Mouse (Mus musculus): ENCODE measurements around the gene Taf9b. TPM values are rescaled to one million over a fixed set of nuclear protein-coding genes. Genes with fewer than 3 reads are reported as not detected.
A peak's percentile ranks its signal among the peaks of the same experiment; 100 is the strongest.

The Taf9b gene
- polyA plus RNA-seq, 1 experiment from 2014 or later, result 11.5 TPM

DNA sequence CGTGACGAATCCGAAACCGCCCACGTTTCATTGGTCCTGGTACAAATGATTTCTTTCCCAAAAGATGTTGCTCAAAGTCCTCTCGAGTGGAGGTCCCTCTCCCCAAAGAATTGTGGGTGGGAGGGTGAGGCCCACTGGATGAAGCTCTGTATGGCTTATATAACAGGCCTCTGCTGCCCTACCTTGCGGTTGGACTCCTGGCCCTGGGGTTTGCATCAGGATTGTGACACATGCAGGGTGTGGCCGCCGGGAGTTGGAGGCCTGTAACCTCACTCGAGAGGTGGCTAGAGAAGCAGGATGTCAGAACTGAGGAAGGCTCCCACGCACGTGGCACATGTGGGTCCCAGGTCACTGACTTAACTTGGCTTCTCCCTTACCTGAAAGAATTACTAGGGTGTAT lies 33.2 kb downstream of the Taf9b start:
- no peaks in the 10 kb centered on the region for H3K9me3 ChIP-seq (replicated peaks; ENCODE audit: control insufficient read depth, low read length)
- WGBS, result 16% methylated on average over 12 of the region's 12 CpGs
- no peak for ATAC-seq (ENCODE audit: insufficient read depth, low FRiP score)
- peak overlapping the region; percentile 64 for H3K4me2 ChIP-seq (ENCODE audit: low read depth, low read length)
- H3K4me3 ChIP-seq (replicated peaks; ENCODE audit: low read length), result peak overlapping the region; percentile 66
- H3K4me1 ChIP-seq (ENCODE audit: control insufficient read depth, insufficient read depth, low read length), result peaks cover 16% of the 10 kb centered on the region; the same call in 1 of the 2 replicates
- peak overlapping the region; percentile 78 for H3K27ac ChIP-seq (ENCODE audit: low read length)
- H3K9ac ChIP-seq (ENCODE audit: low read length), result peak overlapping the region; percentile 76
- H3K36me3 ChIP-seq (ENCODE audit: control insufficient read depth, insufficient read depth, low read length), result no peaks in the 10 kb centered on the region
- no peaks in the 10 kb centered on the region for H3K27me3 ChIP-seq (ENCODE audit: control insufficient read depth, insufficient read depth, low read length)

DNA sequence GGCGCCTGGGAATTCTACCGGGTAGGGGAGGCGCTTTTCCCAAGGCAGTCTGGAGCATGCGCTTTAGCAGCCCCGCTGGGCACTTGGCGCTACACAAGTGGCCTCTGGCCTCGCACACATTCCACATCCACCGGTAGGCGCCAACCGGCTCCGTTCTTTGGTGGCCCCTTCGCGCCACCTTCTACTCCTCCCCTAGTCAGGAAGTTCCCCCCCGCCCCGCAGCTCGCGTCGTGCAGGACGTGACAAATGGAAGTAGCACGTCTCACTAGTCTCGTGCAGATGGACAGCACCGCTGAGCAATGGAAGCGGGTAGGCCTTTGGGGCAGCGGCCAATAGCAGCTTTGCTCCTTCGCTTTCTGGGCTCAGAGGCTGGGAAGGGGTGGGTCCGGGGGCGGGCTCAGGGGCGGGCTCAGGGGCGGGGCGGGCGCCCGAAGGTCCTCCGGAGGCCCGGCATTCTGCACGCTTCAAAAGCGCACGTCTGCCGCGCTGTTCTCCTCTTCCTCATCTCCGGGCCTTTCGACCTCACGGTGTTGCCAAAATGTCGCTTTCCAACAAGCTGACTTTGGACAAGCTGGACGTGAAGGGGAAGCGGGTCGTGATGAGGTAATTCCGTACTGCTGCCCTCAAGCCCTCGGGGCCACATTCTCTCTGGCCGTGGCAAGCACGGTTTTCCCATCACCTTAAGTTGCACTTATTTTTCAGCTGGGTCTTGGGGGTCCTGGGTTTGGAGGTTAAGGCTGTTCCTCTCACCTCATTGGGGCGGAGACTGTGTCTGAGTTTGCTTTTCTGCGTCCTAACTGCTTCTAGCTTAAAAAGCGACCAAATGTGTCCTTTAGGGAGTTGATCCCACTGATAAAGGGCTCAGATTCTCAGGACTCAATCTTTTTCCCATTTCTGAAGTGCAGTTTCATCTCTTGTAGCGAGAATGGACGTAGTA lies 34.0 kb downstream of the Taf9b start, which contains the start of gene Pgk1:
Pgk1 (plus strand) TSS at position 388 of the 937 bp plus-strand sequence.
- ATAC-seq (ENCODE audit: insufficient read depth, low FRiP score), result peak; percentile 97
- Histone ChIP-seq H3K36me3 (ENCODE audit: control insufficient read depth, insufficient read depth, low read length) (no peaks in the 10 kb centered on the region), H3K9me3 (replicated peaks; ENCODE audit: control insufficient read depth, low read length) (no peaks in the 10 kb centered on the region), H3K9ac (ENCODE audit: low read length) (peak within 1 kb of the TSS; percentile 76), H3K4me1 (ENCODE audit: control insufficient read depth, insufficient read depth, low read length) (peaks cover 16% of the 10 kb centered on the region; the same call in 1 of the 2 replicates), H3K4me3 (replicated peaks; ENCODE audit: low read length) (peak within 1 kb of the TSS; percentile 66), H3K4me2 (ENCODE audit: low read depth, low read length) (peak within 1 kb of the TSS; percentile 64), H3K27ac (ENCODE audit: low read length) (peak within 1 kb of the TSS; percentile 93), H3K27me3 (ENCODE audit: control insufficient read depth, insufficient read depth, low read length) (no peaks in the 10 kb centered on the region)
- WGBS, result 7% methylated on average over 46 of the region's 55 CpGs

DNA sequence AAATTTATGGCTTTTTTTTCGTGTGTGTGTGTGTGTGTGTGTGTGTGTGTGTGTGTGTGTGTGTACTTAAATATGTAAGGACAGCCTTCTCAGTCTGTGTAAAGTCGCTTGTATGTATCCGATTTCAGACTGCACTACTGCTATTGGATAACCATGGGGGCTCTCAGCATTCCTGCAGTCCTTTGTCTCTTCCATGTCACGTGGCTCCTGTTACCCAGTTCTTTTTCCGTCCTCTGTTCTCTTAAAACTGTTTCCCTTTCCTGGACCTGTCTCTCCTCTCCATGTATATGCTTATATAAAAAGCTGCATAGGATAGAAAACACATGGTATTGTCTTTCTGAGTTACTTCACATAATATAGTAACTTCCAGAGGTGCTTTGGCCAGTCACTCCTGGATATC lies 35.3 kb downstream of the Taf9b start:
- Histone ChIP-seq H3K4me2 (ENCODE audit: low read depth, low read length) (peak overlapping the region; percentile 47; the same call in 1 of the 2 replicates), H3K27me3 (ENCODE audit: control insufficient read depth, insufficient read depth, low read length) (no peaks in the 10 kb centered on the region), H3K4me3 (replicated peaks; ENCODE audit: low read length) (no peak overlapping the region), H3K27ac (ENCODE audit: low read length) (peak overlapping the region; percentile 84), H3K36me3 (ENCODE audit: control insufficient read depth, insufficient read depth, low read length) (no peaks in the 10 kb centered on the region), H3K9ac (ENCODE audit: low read length) (no peak overlapping the region), H3K9me3 (replicated peaks; ENCODE audit: control insufficient read depth, low read length) (no peaks in the 10 kb centered on the region), H3K4me1 (ENCODE audit: control insufficient read depth, insufficient read depth, low read length) (peaks cover 16% of the 10 kb centered on the region; the same call in 1 of the 2 replicates)
- no peak for ATAC-seq (ENCODE audit: insufficient read depth, low FRiP score)
- 12% methylated on average over 5 of the region's 5 CpGs for WGBS

DNA sequence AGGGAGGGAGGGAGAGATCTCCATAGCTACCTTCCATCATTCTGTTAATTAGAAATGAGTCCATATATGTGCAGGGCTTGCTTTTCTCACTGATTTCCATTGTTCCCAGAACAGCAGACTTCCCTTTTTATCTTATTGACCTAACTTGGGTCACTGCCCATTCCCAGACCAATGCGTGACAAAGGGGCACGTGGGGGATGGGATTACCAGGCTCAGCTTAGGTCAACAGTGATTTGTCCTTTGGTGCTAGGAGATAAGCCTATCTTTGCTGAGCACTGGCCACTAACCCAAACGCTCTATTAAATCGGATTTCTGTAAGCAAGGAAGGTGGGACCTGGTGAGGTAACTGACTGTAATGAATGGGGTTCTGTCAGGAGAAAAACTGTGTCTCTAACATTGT lies 36.7 kb downstream of the Taf9b start:
- WGBS, result 47% methylated on average over 4 of the region's 4 CpGs
- no peak overlapping the region for H3K4me3 ChIP-seq (replicated peaks; ENCODE audit: low read length)
- H3K4me1 ChIP-seq (ENCODE audit: control insufficient read depth, insufficient read depth, low read length), result peaks cover 12% of the 10 kb centered on the region; the same call in 1 of the 2 replicates
- no peak for ATAC-seq (ENCODE audit: insufficient read depth, low FRiP score)
- H3K9ac ChIP-seq (ENCODE audit: low read length), result no peak overlapping the region
- H3K9me3 ChIP-seq (replicated peaks; ENCODE audit: control insufficient read depth, low read length), result no peaks in the 10 kb centered on the region
- H3K27me3 ChIP-seq (ENCODE audit: control insufficient read depth, insufficient read depth, low read length), result no peaks in the 10 kb centered on the region
- no peak overlapping the region for H3K4me2 ChIP-seq (ENCODE audit: low read depth, low read length)
- no peaks in the 10 kb centered on the region for H3K36me3 ChIP-seq (ENCODE audit: control insufficient read depth, insufficient read depth, low read length)
- no peak overlapping the region for H3K27ac ChIP-seq (ENCODE audit: low read length)

DNA sequence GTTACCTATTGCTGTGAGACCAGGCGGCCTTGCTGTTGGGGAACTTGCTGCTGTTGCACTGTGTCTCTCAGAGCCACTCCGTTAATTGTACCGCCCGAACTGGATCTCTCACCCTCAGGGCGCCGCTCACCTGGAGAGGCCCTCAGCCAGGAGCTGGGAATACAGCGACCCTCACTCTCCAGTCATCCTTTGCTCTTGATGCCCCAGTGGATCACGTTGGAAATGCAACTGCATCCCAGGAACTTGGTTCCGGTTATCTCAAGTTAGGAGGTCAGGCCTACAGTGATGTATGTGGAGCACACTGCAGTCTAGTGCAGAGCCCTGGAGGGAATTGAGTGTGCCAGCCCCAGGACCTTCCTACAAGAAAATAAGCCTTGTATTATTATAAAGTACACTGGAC lies 44.6 kb downstream of the Taf9b start:
- Histone ChIP-seq H3K9ac (ENCODE audit: low read length) (no peak overlapping the region), H3K36me3 (ENCODE audit: control insufficient read depth, insufficient read depth, low read length) (no peaks in the 10 kb centered on the region), H3K4me2 (ENCODE audit: low read depth, low read length) (no peak overlapping the region), H3K27me3 (ENCODE audit: control insufficient read depth, insufficient read depth, low read length) (no peaks in the 10 kb centered on the region), H3K4me3 (replicated peaks; ENCODE audit: low read length) (no peak overlapping the region), H3K4me1 (ENCODE audit: control insufficient read depth, insufficient read depth, low read length) (no peaks in the 10 kb centered on the region), H3K27ac (ENCODE audit: low read length) (no peak overlapping the region), H3K9me3 (replicated peaks; ENCODE audit: control insufficient read depth, low read length) (no peaks in the 10 kb centered on the region)
- ATAC-seq (ENCODE audit: insufficient read depth, low FRiP score), result no peak
- WGBS, result 61% methylated on average over 9 of the region's 9 CpGs

DNA sequence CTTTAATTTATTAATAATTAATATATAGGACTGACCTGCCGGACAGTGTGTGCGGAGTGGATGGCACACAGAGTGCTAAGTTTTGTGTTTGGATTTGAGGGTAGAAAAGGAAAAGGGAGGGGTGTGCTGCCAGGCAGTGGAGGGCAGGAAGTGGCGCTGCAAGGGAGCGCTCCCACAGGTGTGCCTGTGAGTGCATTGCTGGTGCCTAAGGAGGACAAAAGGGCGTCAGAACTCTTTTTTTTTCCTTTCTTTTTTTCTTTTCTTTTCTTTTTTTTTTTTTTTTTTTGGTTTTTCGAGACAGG lies 49.2 kb downstream of the Taf9b start:
- peak overlapping the region; percentile 43; the same call in 1 of the 2 replicates for H3K9ac ChIP-seq (ENCODE audit: low read length)

DNA sequence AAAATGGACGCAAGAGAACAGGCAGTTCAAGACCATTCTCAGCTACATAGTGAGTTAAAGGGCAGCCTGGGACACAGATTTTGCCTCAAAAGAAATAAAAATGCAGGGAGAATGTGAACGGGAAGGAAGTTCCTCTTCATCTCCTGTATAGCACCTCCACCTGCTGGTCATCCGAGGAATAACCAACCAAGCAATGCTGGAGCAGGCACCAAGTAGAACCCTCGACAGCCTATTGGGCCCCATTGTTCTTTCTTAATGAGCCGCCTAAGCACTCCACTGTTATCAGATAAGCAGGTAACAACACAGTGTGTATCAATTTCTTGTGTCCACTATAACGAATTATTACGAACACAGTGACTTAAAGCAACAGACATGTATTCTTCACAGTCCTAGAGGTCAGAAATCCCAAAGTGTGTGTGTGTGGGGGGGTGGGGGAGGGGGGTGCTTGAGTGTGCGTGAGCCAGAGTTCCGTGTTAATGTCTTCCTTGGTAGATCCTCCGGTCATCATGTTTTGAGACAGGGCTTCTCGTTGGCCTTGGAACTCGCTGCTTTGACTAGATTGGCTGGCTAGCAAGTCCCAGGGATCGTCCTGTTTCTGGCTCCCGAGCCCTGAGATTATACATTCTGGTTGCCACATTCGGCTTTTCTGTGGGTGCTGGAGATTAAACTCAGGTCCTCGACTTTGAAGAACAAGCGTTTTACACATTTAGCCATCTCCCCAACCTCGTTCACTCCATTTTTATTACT lies 49.7 kb downstream of the Taf9b start:
- WGBS, result 21% methylated on average over 18 of the region's 18 CpGs
- H3K27me3 ChIP-seq (ENCODE audit: control insufficient read depth, insufficient read depth, low read length), result no peaks in the 10 kb centered on the region
- H3K9me3 ChIP-seq (replicated peaks; ENCODE audit: control insufficient read depth, low read length), result no peaks in the 10 kb centered on the region
- peak overlapping the region; percentile 43; the same call in 1 of the 2 replicates for H3K9ac ChIP-seq (ENCODE audit: low read length)
- H3K4me2 ChIP-seq (ENCODE audit: low read depth, low read length), result peak overlapping the region; percentile 44
- H3K4me1 ChIP-seq (ENCODE audit: control insufficient read depth, insufficient read depth, low read length), result no peaks in the 10 kb centered on the region
- H3K36me3 ChIP-seq (ENCODE audit: control insufficient read depth, insufficient read depth, low read length), result no peaks in the 10 kb centered on the region
- ATAC-seq (ENCODE audit: insufficient read depth, low FRiP score), result peak; percentile 74
- peak overlapping the region; percentile 34 for H3K4me3 ChIP-seq (replicated peaks; ENCODE audit: low read length)
- H3K27ac ChIP-seq (ENCODE audit: low read length), result no peak overlapping the region

More for the DNA sequence above, 49.2 kb downstream of the Taf9b start:
- Histone ChIP-seq H3K27ac (ENCODE audit: low read length) (no peak overlapping the region), H3K4me2 (ENCODE audit: low read depth, low read length) (peak overlapping the region; percentile 44), H3K36me3 (ENCODE audit: control insufficient read depth, insufficient read depth, low read length) (no peaks in the 10 kb centered on the region), H3K9me3 (replicated peaks; ENCODE audit: control insufficient read depth, low read length) (no peaks in the 10 kb centered on the region), H3K4me3 (replicated peaks; ENCODE audit: low read length) (peak overlapping the region; percentile 34; the same call in 1 of the 2 replicates), H3K27me3 (ENCODE audit: control insufficient read depth, insufficient read depth, low read length) (no peaks in the 10 kb centered on the region), H3K4me1 (ENCODE audit: control insufficient read depth, insufficient read depth, low read length) (no peaks in the 10 kb centered on the region)
- WGBS, result 63% methylated on average over 5 of the region's 6 CpGs
- ATAC-seq (ENCODE audit: insufficient read depth, low FRiP score), result no peak

DNA sequence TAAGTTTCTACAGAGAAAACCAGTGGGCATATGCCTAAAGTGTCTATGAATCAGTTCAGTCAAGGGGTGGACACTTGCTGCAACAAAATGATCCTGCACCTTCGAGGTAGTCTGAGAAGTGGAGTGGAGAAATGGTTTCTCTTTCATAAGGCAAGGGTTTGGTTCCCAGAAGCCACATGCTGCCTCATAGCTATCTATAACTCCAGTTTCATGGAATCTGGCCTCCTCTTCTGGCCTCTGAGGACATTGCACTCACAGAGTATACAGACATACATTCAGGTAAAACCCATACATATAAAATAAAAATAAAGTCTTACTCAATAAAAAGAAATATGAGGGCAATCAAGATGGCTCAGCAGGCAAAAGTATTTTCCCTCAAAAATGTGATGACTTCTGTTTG lies 55.9 kb downstream of the Taf9b start:
- H3K27ac ChIP-seq (ENCODE audit: low read length), result no peak overlapping the region
- ATAC-seq (ENCODE audit: insufficient read depth, low FRiP score), result no peak
- no peaks in the 10 kb centered on the region for H3K4me1 ChIP-seq (ENCODE audit: control insufficient read depth, insufficient read depth, low read length)
- H3K9ac ChIP-seq (ENCODE audit: low read length), result no peak overlapping the region
- H3K36me3 ChIP-seq (ENCODE audit: control insufficient read depth, insufficient read depth, low read length), result no peaks in the 10 kb centered on the region
- 71% methylated on average over 1 of the region's 1 CpGs for WGBS
- no peaks in the 10 kb centered on the region for H3K9me3 ChIP-seq (replicated peaks; ENCODE audit: control insufficient read depth, low read length)
- no peak overlapping the region for H3K4me2 ChIP-seq (ENCODE audit: low read depth, low read length)
- H3K4me3 ChIP-seq (replicated peaks; ENCODE audit: low read length), result no peak overlapping the region
- H3K27me3 ChIP-seq (ENCODE audit: control insufficient read depth, insufficient read depth, low read length), result no peaks in the 10 kb centered on the region

DNA sequence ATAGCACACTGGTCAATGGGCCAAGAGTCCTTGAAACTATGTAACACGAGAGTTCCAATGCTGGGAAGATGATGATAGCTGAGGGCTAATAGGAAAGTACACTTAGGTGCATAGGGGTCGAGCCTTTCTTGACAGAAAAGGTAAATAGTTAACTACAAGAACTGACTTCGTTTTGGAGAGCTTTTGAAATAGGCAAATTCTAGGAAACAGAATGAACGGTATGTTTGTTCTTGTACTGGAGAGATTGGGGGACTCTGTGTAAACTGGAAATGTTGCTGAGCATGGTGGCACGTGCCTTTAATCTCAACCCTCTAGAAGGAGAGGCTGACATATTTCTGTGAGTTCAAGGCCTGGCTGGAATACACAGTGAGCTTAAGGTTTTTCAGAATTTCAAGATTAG lies 56.4 kb downstream of the Taf9b start:
- Histone ChIP-seq H3K4me1 (ENCODE audit: control insufficient read depth, insufficient read depth, low read length) (no peaks in the 10 kb centered on the region), H3K9me3 (replicated peaks; ENCODE audit: control insufficient read depth, low read length) (no peaks in the 10 kb centered on the region), H3K4me2 (ENCODE audit: low read depth, low read length) (no peak overlapping the region), H3K4me3 (replicated peaks; ENCODE audit: low read length) (no peak overlapping the region), H3K27me3 (ENCODE audit: control insufficient read depth, insufficient read depth, low read length) (no peaks in the 10 kb centered on the region), H3K36me3 (ENCODE audit: control insufficient read depth, insufficient read depth, low read length) (no peaks in the 10 kb centered on the region), H3K27ac (ENCODE audit: low read length) (no peak overlapping the region), H3K9ac (ENCODE audit: low read length) (no peak overlapping the region)
- 52% methylated on average over 5 of the region's 5 CpGs for WGBS
- no peak for ATAC-seq (ENCODE audit: insufficient read depth, low FRiP score)

Data from stomach, embryonic 16.5 days (tissue).